Mouse (Mus musculus) CD8-positive naive resting alpha-beta T cell, adult 2 months (primary cell): ENCODE measurements at regions not wholly inside any gene's neighbourhood (a gene's known extent, or its start where the extent isn't known, plus 50 kb on each side); places are given as distances from the start of the nearest gene placed in this dataset.

Experiments used
- DNase-seq, 2 experiments: peaks; one replicate each; pipeline ENCODE4 v3.0.0; 2022; ENCODE audit warnings: low read depth in 2 of 2, low spot score in 2 of 2

- DNase-seq, result no peak
These were observed 184.4 kb upstream of the Habp2 start for GRCm38 (mm10) chr19:56102454-56103080.

- DNase-seq, result no peak
These were observed 181.9 kb upstream of the Habp2 start for GRCm38 (mm10) chr19:56105073-56105451.

GRCm38 (mm10) chr19:56105452-56106091 is 181.4 kb upstream of the Habp2 start:
- no peak for DNase-seq

GRCm38 (mm10) chr19:56108796-56109195 is 178.1 kb upstream of the Habp2 start:
- no peak for DNase-seq

- DNase-seq, result no peak
These were observed 171.2 kb upstream of the Habp2 start for GRCm38 (mm10) chr19:56115552-56116284.

- no peak for DNase-seq
These were observed 170.7 kb upstream of the Habp2 start for GRCm38 (mm10) chr19:56116285-56116680.

GRCm38 (mm10) chr19:56120723-56121122 is 166.2 kb upstream of the Habp2 start:
- DNase-seq, result no peak

- DNase-seq, result no peak
These were observed 164.8 kb upstream of the Habp2 start for GRCm38 (mm10) chr19:56122186-56122585.

GRCm38 (mm10) chr19:56131556-56131955 is 155.4 kb upstream of the Habp2 start:
- DNase-seq, result no peak

- no peak for DNase-seq
These were observed 153.9 kb upstream of the Habp2 start for GRCm38 (mm10) chr19:56132911-56133562.

GRCm38 (mm10) chr19:56133565-56133964 is 153.4 kb upstream of the Habp2 start:
- DNase-seq, result no peak

- DNase-seq, result no peak
These were observed 152.7 kb upstream of the Habp2 start for GRCm38 (mm10) chr19:56134081-56134818.

GRCm38 (mm10) chr19:56135306-56135928 is 151.5 kb upstream of the Habp2 start:
- no peak for DNase-seq

- no peak for DNase-seq
These were observed 146.4 kb upstream of the Habp2 start for GRCm38 (mm10) chr19:56140540-56140939.

GRCm38 (mm10) chr19:56144221-56144620 is 142.7 kb upstream of the Habp2 start:
- DNase-seq, result no peak

- no peak for DNase-seq
These were observed 129.8 kb upstream of the Habp2 start for GRCm38 (mm10) chr19:56157120-56157519.

GRCm38 (mm10) chr19:56162156-56162555 is 124.8 kb upstream of the Habp2 start:
- DNase-seq, result no peak

GRCm38 (mm10) chr19:56169133-56169997 is 117.6 kb upstream of the Habp2 start:
- no peak for DNase-seq

- no peak for DNase-seq
These were observed 117.0 kb upstream of the Habp2 start for GRCm38 (mm10) chr19:56169998-56170274.

- no peak for DNase-seq
These were observed 114.5 kb upstream of the Habp2 start for GRCm38 (mm10) chr19:56172454-56172853.
